Mouse (Mus musculus): ENCODE data around the gene Mapre1.

Gene Mapre1

GRCm38 (mm10) chr2:153778638-153779362, 37.7 kb downstream of the Mapre1 start:
- DNase-seq = peak; percentile 40

- no peak for DNase-seq
These were observed 38.4 kb downstream of the Mapre1 start, which contains the start of gene Efcab8 for GRCm38 (mm10) chr2:153779394-153779981. TSS of gene Efcab8 (plus strand) at chr2:153779931.

- no peak for DNase-seq
These were observed 40.1 kb downstream of the Mapre1 start for GRCm38 (mm10) chr2:153781181-153781580.

GRCm38 (mm10) chr2:153784668-153785067, 43.6 kb downstream of the Mapre1 start:
- DNase-seq = peak; percentile 26

GRCm38 (mm10) chr2:153793366-153793765, 52.3 kb downstream of the Mapre1 start:
- DNase-seq = no peak

GRCm38 (mm10) chr2:153795090-153795489, 54.0 kb downstream of the Mapre1 start:
- peak; percentile 10 for DNase-seq

- peak; percentile 41 for DNase-seq
These were observed 66.4 kb downstream of the Mapre1 start for GRCm38 (mm10) chr2:153807464-153807863.

GRCm38 (mm10) chr2:153808146-153808545, 67.1 kb downstream of the Mapre1 start:
- no peak for DNase-seq

GRCm38 (mm10) chr2:153808841-153809240, 67.8 kb downstream of the Mapre1 start:
- no peak for DNase-seq

- DNase-seq = no peak
These were observed 68.8 kb downstream of the Mapre1 start for GRCm38 (mm10) chr2:153809921-153810320.

GRCm38 (mm10) chr2:153822005-153822543, 81.0 kb downstream of the Mapre1 start:
- DNase-seq = no peak
